Mouse (Mus musculus) ovary, postnatal 10 days (tissue): ENCODE data around the gene Atl1.
A peak's percentile ranks its signal among the peaks of the same experiment; 100 is the strongest.

Experiments used
- DNase-seq: peaks from one replicate; pipeline ENCODE4 v3.0.0; 2022; ENCODE audit warnings: low spot score

Atl1 gene

DNA sequence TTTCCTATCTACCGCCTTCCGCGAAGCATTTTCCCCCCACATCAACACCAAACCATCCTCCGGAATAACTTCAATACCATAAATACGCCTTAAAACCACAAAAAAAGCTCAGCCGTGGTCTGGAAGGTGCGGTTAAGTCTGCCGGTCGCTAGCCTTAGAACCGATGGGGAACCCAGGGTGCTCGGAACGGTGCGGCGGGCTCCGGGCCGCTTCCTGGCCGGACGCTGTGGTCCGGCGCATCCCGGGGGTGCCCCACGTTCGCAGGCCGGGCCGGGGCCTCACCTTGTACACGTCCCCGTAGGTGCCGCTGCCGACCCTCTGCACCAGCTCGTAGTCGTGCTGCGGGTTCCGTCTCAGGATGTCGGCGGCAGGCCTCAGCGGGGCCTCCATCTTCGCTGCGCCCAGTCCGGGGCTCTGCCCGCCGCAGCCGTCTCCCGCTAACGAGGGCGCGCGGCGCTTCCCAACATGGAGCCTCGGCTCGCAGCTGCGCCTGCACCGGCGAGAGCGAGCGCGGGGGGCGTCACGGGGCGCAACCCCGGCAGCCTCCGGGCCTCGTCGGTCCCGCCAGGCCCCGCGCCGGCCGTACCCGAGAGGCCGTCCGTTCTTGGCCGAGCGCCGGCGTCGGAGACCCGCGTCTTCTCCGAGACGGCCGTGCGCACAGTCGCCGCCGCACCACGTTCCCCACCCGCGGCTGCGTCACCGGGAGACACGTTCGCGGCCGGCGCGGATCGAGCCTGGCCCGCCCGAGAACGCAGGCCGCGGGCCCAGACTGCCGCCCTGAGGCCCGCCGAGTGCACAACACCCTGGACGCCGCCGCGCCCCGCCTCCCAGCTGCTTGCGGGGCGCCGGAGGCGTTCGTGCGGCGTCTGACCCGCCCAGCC is at the start of gene Atl1, which contains the start of gene Map4k5:
Atl1 (plus strand) TSS at position 244 of the 881 bp plus-strand sequence.
Map4k5 (minus strand) TSS at position 830 of the 881 bp plus-strand sequence.
- peak; percentile 65 for DNase-seq

DNA sequence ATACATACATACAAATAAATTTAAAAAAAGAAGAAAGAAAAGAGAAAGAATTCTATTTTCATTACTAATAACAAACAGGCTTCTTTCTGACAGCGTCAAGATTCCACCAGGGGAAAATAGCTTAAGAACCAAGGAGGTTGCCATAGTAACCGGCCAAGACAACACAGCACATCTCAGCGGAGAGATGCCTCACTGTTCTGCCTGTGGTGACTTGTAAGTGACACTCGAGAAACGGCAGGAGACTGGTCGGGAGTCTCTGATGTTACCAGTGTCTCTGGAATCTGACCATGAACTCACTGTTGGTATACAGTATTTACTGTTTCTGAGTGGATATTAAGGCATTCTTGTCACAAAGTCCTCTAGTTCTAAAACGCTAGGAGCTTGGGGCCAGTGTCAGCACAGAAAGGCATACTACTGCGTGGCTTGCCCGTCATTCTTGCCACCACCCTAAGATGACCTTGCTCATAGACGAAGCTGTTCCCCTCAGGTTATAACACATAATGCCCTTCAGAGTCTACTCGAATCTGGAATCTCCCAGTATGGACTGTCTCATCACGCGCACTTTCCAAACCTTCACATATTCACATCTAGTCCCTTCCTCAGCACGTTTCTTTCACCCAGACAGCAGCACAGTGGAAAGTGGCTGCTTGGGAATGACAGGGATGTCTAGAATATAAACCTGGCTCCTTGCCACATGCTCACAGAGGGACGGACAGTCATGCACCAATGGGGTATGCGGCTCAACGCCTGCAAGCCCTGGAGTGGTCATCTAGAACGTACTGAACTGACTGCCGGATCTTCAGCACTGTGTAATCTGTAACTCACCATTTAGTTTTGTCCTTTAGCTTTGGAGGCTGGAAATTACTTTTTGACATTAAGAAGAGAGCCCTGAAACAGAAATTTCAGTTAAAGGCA is 48.6 kb upstream of the Atl1 start:
- DNase-seq = no peak

GRCm38 (mm10) chr12:69845722-69846121 is 46.7 kb upstream of the Atl1 start:
- no peak for DNase-seq

- DNase-seq = no peak
These were observed 45.9 kb upstream of the Atl1 start for GRCm38 (mm10) chr12:69846499-69846898.

- DNase-seq = no peak
These were observed 44.1 kb upstream of the Atl1 start for GRCm38 (mm10) chr12:69848083-69848878.

DNA sequence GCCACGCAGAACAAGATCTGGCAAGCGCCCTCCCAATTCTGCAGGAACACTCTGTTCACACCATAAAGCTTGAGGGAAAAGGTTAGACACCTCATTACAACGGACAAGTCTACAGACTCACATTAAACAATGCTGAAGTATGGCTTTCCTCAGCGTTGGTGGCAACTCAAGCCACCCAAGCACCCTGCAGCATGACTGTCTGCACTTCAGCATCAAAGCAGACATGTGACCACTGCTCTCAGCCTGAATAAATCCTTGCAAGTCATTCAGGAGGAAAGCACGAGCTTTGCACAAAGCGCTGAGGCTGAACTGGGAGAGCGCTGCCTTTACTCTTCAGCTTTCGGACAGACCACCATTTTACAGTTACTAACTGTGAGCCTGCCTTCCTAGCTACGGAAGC is 40.1 kb upstream of the Atl1 start:
- DNase-seq = no peak

DNA sequence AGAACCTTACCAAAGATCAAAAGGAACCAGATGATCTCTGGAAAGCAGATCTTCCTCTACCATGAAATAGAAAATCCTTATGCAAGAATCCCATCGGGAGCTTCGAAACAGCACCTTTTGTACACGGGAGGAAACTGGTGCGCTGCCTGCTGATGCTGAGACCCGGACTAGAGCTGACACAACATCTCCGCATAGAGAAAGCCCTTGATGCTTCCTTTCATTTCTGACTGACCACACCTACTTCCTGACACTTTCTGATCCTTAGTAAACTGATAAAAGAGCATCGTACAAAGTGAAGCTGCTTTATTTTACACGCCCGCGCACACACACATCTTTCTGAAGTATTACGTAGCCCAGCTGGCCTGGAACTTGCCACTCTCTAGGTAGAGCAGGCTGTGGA is 39.0 kb upstream of the Atl1 start:
- DNase-seq = no peak

GRCm38 (mm10) chr12:69853942-69854341 is 38.5 kb upstream of the Atl1 start:
- no peak for DNase-seq

DNA sequence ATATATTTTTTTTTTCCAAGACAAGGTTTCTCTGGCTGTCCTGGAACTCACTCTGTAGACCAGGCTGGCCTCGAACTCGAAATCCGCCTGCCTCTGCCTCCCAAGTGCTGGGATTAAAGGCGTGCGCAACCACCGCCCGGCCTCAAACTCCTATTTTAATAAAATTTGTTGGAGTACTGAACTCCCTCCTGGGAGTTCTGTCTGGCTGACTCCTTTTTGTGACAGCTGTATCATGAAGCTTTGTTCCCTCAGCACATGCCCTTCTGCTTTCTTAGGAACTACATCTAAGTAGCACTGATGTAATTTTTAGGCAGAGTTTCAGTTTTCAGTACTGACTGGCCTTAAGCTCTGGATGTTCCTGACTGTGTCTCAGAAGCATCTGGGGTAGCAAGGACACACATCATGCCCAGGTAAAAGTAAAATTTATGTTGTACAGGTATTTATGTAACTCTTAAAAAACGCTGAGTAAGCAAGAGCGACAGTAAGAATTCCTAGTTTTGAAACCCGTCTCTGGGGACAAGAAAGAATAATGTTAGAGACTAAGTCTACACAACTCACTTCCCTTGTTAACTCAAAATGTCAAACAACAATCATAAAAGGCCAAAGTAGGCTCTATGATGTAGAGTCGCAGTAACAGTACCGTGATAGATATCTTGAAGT is 36.6 kb upstream of the Atl1 start:
- no peak for DNase-seq

DNA sequence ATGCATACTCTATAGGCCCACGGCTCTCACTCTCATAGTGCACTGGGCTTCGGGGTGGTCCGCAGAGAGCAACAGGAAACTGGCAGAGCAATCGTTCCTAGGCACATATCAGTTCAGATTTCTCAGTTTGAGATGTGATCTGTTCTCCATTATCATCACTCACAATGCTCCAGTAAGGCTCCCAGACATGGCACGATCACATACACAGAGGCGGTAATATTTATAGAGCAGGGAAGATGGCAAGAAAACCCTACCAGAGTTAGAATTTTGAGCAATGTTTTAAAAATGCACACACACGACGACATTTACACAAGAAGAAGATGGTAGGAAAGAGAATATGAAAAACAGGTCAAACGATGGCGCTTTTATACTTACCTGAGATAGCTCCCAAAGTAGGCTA is 36.0 kb upstream of the Atl1 start:
- DNase-seq = no peak

DNA sequence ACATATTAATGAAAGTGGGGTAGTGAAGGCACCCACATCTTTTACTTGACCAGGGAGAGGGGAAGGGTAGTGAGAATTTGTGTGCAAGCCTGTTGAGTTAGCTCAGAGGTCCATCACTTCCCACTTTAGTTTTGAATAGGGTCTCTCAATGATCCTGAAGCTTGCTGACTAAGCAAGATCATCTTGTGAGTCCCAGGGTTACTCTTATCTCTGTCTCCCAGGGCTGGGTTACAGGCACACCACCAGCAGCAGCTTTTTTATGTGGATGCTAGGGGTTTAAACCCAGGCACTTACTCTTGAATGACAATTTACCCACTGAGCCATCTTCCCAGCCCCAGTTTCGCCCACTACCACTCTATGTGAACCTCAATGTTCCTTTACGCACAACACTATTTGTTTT is 34.8 kb upstream of the Atl1 start:
- DNase-seq = no peak

DNA sequence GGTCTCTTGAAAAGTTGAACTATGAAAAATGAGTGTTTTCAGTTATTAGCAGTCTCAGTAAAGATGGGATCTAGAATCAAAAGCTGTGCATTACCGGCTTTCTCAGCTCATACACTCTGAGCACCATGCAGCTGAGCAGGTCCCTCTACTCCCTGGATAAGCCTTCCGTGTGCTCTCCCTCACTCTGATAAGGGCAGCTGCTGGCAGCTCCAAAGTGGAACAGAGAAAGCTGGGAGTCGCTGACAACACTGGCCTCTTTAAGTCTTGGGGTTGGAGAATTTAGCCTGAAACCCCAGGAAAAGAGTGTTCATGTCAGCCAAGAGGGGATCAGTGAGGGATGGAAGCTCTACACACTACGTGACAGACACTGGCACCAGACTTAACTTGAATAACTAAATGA is 33.6 kb upstream of the Atl1 start:
- DNase-seq = no peak

DNA sequence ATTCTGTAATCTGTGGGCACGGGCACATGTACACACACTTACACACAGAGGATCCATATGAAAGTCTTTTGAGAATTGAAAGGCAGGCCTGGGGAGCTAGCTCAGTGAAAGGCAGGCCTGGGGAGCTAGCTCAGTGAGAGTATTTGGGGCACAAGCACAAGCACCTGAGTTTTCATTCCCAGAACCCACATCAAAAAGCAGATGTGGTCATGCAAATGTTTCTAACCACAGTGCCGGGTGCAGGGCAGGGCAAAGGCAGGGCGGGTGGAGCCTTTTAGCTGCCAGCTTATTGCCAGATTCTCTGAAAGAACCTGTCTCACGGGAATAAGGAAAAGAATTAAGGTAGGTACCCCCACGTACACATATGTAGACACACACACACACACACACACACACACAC is 28.9 kb upstream of the Atl1 start:
- DNase-seq = no peak

GRCm38 (mm10) chr12:69864164-69864692 is 28.2 kb upstream of the Atl1 start:
- DNase-seq = no peak

DNA sequence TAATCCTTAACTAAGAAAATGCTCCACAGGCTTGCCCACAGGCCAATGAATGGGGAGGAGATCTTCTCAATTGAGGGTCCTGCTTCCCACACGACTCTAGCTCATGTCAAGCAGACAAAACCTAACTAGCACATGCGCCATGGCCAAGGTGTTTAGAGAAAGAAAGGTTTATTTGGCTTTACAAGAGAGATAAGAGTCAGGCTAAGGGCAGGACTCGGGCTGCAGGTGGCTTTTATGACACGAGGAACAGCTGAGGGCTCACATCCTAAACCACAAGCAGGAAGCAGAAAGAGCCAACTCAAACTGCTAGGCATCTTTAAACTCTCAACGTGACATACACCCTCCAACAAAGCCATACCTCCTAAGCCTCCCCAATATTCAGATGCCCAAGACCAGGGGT is 25.1 kb upstream of the Atl1 start:
- no peak for DNase-seq

GRCm38 (mm10) chr12:69871632-69872031 is 20.8 kb upstream of the Atl1 start:
- no peak for DNase-seq

DNA sequence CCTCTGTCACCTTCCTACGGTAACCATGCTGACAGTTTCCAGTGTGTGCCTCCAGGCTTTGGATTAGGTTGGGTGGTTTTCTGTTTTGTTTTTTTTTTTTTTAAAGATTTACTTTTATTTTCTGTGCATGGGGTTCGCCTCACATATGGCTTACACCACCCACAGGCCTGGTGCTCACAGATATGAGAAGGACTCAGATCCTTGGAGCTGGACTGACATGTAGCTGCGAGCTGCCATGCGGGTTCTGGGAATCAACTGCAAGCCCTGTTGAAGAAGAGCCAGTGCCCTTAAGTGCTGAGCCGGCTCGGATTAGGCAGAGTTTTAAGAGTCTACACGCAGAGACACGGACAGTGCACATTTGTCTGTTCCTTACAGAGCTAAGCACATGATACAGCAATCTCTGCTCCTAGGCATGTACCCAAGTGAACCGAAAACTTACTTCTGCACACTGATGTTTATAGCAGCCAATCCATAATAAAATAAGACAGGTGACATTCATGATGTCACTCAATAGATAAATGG is 14.5 kb upstream of the Atl1 start:
- DNase-seq = no peak

GRCm38 (mm10) chr12:69879172-69879665 is 13.2 kb upstream of the Atl1 start:
- no peak for DNase-seq

- DNase-seq = no peak
These were observed 12.7 kb upstream of the Atl1 start for GRCm38 (mm10) chr12:69879739-69880138.

DNA sequence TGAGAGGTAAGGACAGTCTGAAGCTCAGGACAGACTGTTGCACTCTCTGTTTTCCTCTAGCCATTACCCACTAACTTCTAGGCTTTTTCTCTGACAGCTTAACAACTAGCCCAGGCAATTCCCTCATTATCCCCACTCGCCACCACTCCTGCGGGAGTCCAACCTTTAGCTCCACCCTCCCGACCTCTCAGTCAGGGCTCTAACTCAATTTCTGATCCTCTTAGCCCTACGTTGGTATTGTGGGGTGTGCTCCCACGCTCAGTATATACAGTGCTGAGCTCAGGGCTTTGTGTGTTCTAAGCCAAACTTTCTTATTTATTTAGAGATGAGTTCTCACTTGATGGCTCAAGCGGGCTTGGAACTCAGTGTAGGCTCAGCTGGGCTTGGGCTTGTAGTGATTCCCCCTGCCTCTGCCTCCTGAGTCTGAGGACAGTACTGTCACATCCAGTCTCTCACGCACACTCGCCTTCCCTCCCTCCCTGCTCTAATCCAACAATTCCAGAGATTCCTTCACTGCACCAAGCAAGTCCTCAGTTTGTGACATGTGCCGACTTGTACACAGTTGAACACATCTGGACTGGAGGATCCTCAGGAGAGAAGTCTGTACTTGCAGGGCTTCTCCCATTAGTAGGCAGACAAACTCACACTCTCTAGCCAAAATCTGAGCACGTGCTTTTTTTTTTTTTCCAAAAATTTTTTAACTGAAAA is 11.1 kb upstream of the Atl1 start:
- no peak for DNase-seq
